Mouse (Mus musculus) stomach, postnatal 0 days (tissue): ENCODE data around the gene Prmt7.

Experiments
- CTCF ChIP-seq: IDR thresholded peaks from 2 replicates; pipeline ENCODE4 v1.5.1; 2016; ENCODE audit warnings: antibody characterized with exemption, low read depth, mild to moderate bottlenecking, moderate library complexity
- EP300 ChIP-seq: optimal IDR thresholded peaks from 2 replicates; pipeline ENCODE3; 2016; ENCODE audit warnings: antibody characterized with exemption

- TF ChIP-seq CTCF (peak; percentile 17; the same call in 1 of the 2 replicates), EP300 (no peak)
These were observed 42.2 kb upstream of the Prmt7 start, which contains the start of gene Slc7a6 for GRCm38 (mm10) chr8:106168356-106169016.
